Mouse (Mus musculus) urinary bladder, postnatal 36 days (tissue): Measurements from ENCODE around the gene Ercc4.
"Not testable (repeated sequence)": the region's sequence is repeated elsewhere in the genome, so short reads cannot be mapped to it uniquely, and the experiment has no call there.

ENCODE experiments used
- DNase-seq, 2 experiments: peaks; one replicate each; pipeline ENCODE4 v3.0.0; 2022; ENCODE audit warnings: low spot score in 2 of 2, mixed read lengths in 1 of 2

The Ercc4 gene

GRCm38 (mm10) chr16:13109156-13109989 is at the start of gene Ercc4:
Ercc4 (plus strand) TSS chr16:13109684.
- peak; percentile 96 to 97 for DNase-seq

- no peak for DNase-seq
These were observed 48.4 kb upstream of the Ercc4 start for GRCm38 (mm10) chr16:13061113-13061512.

GRCm38 (mm10) chr16:13074176-13074575 is 35.3 kb upstream of the Ercc4 start:
- no peak for DNase-seq

- DNase-seq = no peak
These were observed 29.3 kb upstream of the Ercc4 start for GRCm38 (mm10) chr16:13080161-13080560.

GRCm38 (mm10) chr16:13083155-13083798 is 26.2 kb upstream of the Ercc4 start:
- DNase-seq = no peak

GRCm38 (mm10) chr16:13108356-13108755 is 1.1 kb upstream of the Ercc4 start:
- no peak for DNase-seq

GRCm38 (mm10) chr16:13109990-13110595 is 609 bp downstream of the Ercc4 start:
- no peak for DNase-seq

GRCm38 (mm10) chr16:13114821-13115220 is 5.3 kb downstream of the Ercc4 start:
- DNase-seq = no peak

GRCm38 (mm10) chr16:13115466-13115865 is 6.0 kb downstream of the Ercc4 start:
- DNase-seq = not testable (repeated sequence)

GRCm38 (mm10) chr16:13117299-13117966 is 7.9 kb downstream of the Ercc4 start:
- DNase-seq = no peak

- DNase-seq = no peak
These were observed 8.5 kb downstream of the Ercc4 start for GRCm38 (mm10) chr16:13117967-13118430.

GRCm38 (mm10) chr16:13118754-13119294 is 9.3 kb downstream of the Ercc4 start:
- no peak for DNase-seq

- no peak for DNase-seq
These were observed 10.3 kb downstream of the Ercc4 start for GRCm38 (mm10) chr16:13119641-13120350.

- no peak for DNase-seq
These were observed 15.9 kb downstream of the Ercc4 start for GRCm38 (mm10) chr16:13125357-13125756.

GRCm38 (mm10) chr16:13127566-13127965 is 18.1 kb downstream of the Ercc4 start:
- no peak for DNase-seq

GRCm38 (mm10) chr16:13130412-13130811 is 20.9 kb downstream of the Ercc4 start:
- DNase-seq = no peak

GRCm38 (mm10) chr16:13141220-13141619 is 31.7 kb downstream of the Ercc4 start:
- no peak for DNase-seq

GRCm38 (mm10) chr16:13143932-13144331 is 34.4 kb downstream of the Ercc4 start:
- no peak for DNase-seq

GRCm38 (mm10) chr16:13144682-13145410 is 35.4 kb downstream of the Ercc4 start:
- no peak for DNase-seq

GRCm38 (mm10) chr16:13146231-13146630 is 36.7 kb downstream of the Ercc4 start:
- DNase-seq = no peak
